Mouse (Mus musculus) frontal cortex, adult 2 months (tissue): ENCODE measurements around the gene Rnf185. TPM values are rescaled to one million over a fixed set of nuclear protein-coding genes. Genes with fewer than 3 reads are reported as not detected.

Experiments
- DNase-seq, 2 experiments: peaks; one replicate each; pipeline ENCODE4 v3.0.0; 2022; ENCODE audit warnings: low spot score in 1 of 2; ENCODE audit errors: extremely low spot score in 1 of 2
- polyA plus RNA-seq: library from polyadenylated mRNA; depleted of rRNA; stranded (reverse); fragments of >200 nt; gene quantifications from 2 replicates; pipeline ENCODE4 v1.2.3, GENCODE M21; 2012; rRNA removed

The Rnf185 gene
- polyA plus RNA-seq, 1 experiment = 29.5 TPM

GRCm38 (mm10) chr11:3368983-3369382 is 83.2 kb downstream of the Rnf185 start:
- DNase-seq = no peak

GRCm38 (mm10) chr11:3366411-3366810 is 85.8 kb downstream of the Rnf185 start:
- no peak for DNase-seq

Other genes starting within 250 kb of the Rnf185 start
- 55.0 and 55.6 TPM in 2 replicates for gene Eif4enif1, start 250.0 kb downstream of the Rnf185 start, polyA plus RNA-seq
- 76.0 and 86.1 TPM in 2 replicates for gene Drg1, start 185.9 kb downstream of the Rnf185 start, polyA plus RNA-seq
- gene Patz1, start 163.5 kb downstream of the Rnf185 start, polyA plus RNA-seq = 33.0 and 33.9 TPM in 2 replicates
- 43.9 and 45.8 TPM in 2 replicates for gene Pik3ip1, start 122.0 kb downstream of the Rnf185 start, polyA plus RNA-seq
- gene Limk2, start 43.2 kb downstream of the Rnf185 start, polyA plus RNA-seq = 179 TPM in 2 replicates
- gene Pla2g3, start 35.9 kb upstream of the Rnf185 start, polyA plus RNA-seq = 3.1 TPM in 2 replicates
- 147 and 157 TPM in 2 replicates for gene Inpp5j, start 52.5 kb upstream of the Rnf185 start, polyA plus RNA-seq
- 344 and 400 TPM in 2 replicates for gene Selenom, start 62.3 kb upstream of the Rnf185 start, polyA plus RNA-seq
- gene Smtn, start 88.2 kb upstream of the Rnf185 start, polyA plus RNA-seq = 6.8 and 7.2 TPM in 2 replicates
- 24.6 and 29.5 TPM in 2 replicates for gene Morc2a, start 196.8 kb upstream of the Rnf185 start, polyA plus RNA-seq